In genomic region chr4:53144571-53144970, GRCm38 (mm10) we compare ENCODE assay signal across 21 mouse cellular contexts. TPM values are rescaled to one million over a fixed set of nuclear protein-coding genes. Genes with fewer than 3 reads are reported as not detected.
A peak's percentile ranks its signal among the peaks of the same experiment; 100 is the strongest.
DNase-seq lines count a peak whose midpoint lies in the region; ATAC-seq lines count a peak whose summit lies in the region.
"Had no signal": no experiment of that assay in that cellular context is flagged by ENCODE, and none has a peak within 500 bp of the region (broad histone marks: within the 10 kb centered on the region; RNA-seq: fewer than 3 reads in every experiment).

No protein-coding gene starts in this region.

- no peak overlapping the region for H3K4me2 ChIP-seq in hindbrain, embryonic 16.5 days (ENCODE audit: low read length)
- H3K4me2 ChIP-seq in hindbrain, embryonic 13.5 days, result no peak overlapping the region
- H3K4me2 ChIP-seq in liver, embryonic 15.5 days, result peak overlapping the region; percentile 10; the same call in 1 of the 2 replicates
- H3K4me2 ChIP-seq: hindbrain, embryonic 15.5 days; limb, embryonic 15.5 days; midbrain, embryonic 13.5 days had no signal

- 61% methylated on average over 10 of the region's 10 CpGs for WGBS in hindbrain, embryonic 16.5 days
- 64% methylated on average over 10 of the region's 10 CpGs for WGBS in hindbrain, embryonic 13.5 days
- WGBS in liver, embryonic 15.5 days (ENCODE audit: insufficient replicate concordance), result 73% methylated on average over 10 of the region's 10 CpGs

- no peaks in the 10 kb centered on the region for H3K36me3 ChIP-seq in hindbrain, embryonic 16.5 days (ENCODE audit: control insufficient read depth, insufficient read depth, low read length)
- H3K36me3 ChIP-seq in hindbrain, embryonic 13.5 days, result no peaks in the 10 kb centered on the region
- no peaks in the 10 kb centered on the region for H3K36me3 ChIP-seq in liver, embryonic 15.5 days (replicated peaks)
- H3K36me3 ChIP-seq: heart, embryonic 13.5 days; hindbrain, embryonic 15.5 days; midbrain, embryonic 13.5 days had no signal

- H3K27me3 ChIP-seq in hindbrain, embryonic 16.5 days (replicated peaks; ENCODE audit: control insufficient read depth, insufficient read depth, low read length), result no peaks in the 10 kb centered on the region
- no peaks in the 10 kb centered on the region for H3K27me3 ChIP-seq in hindbrain, embryonic 13.5 days
- H3K27me3 ChIP-seq in liver, embryonic 15.5 days, result no peaks in the 10 kb centered on the region
- H3K27me3 ChIP-seq: CH12.LX; heart, embryonic 13.5 days; hindbrain, embryonic 15.5 days; limb, embryonic 15.5 days; midbrain, embryonic 13.5 days had no signal

- 0 out of 2 replicates have a peak, but pooled peaks have one; percentile 60 for ATAC-seq in hindbrain, embryonic 16.5 days
- ATAC-seq in hindbrain, embryonic 13.5 days (ENCODE audit: low FRiP score), result no peak
- ATAC-seq in liver, embryonic 15.5 days (ENCODE audit: insufficient read depth), result no peak
- ATAC-seq: forebrain, embryonic 16.5 days; lung, postnatal 0 days; midbrain, embryonic 13.5 days had no signal

- no peak overlapping the region for H3K4me3 ChIP-seq in hindbrain, embryonic 16.5 days (ENCODE audit: low read length)
- H3K4me3 ChIP-seq in hindbrain, embryonic 13.5 days, result no peak overlapping the region
- no peak overlapping the region for H3K4me3 ChIP-seq in liver, embryonic 15.5 days (replicated peaks)
- H3K4me3 ChIP-seq: gastrocnemius, adult 2 months; heart, embryonic 13.5 days; hindbrain, embryonic 15.5 days; limb, embryonic 15.5 days; midbrain, embryonic 13.5 days had no signal

- H3K27ac ChIP-seq in hindbrain, embryonic 16.5 days (ENCODE audit: low read depth, low read length), result no peak overlapping the region
- H3K27ac ChIP-seq in hindbrain, embryonic 13.5 days, result no peak overlapping the region
- H3K27ac ChIP-seq in liver, embryonic 15.5 days (replicated peaks), result peak overlapping the region; percentile 33; the same call in 1 of the 2 replicates
- H3K27ac ChIP-seq: gastrocnemius, adult 2 months; heart, embryonic 13.5 days; hindbrain, embryonic 15.5 days; limb, embryonic 15.5 days; midbrain, embryonic 13.5 days had no signal

- peak; percentile 83 for DNase-seq in cerebellum, adult 11 months
- DNase-seq in cerebellum, postnatal 10 days, result peak; percentile 53 to 67
- no peak for DNase-seq in embryo, embryonic 11 days
- no peak for DNase-seq in left cerebral cortex, adult 18-20 months (ENCODE audit: low spot score in 2 of 2)
- DNase-seq in left cerebral cortex, adult 11 months (ENCODE audit: low spot score), result no peak
- DNase-seq: adrenal gland, postnatal 14 days; gastrocnemius, adult 2 months; kidney, adult 11 months; kidney, postnatal 14 days; right cerebral cortex, postnatal 25 days; thymus, postnatal 36 days had no signal

- no peaks in the 10 kb centered on the region for H3K9me3 ChIP-seq in hindbrain, embryonic 16.5 days (ENCODE audit: control insufficient read depth, low read length)
- H3K9me3 ChIP-seq in hindbrain, embryonic 13.5 days, result no peaks in the 10 kb centered on the region
- H3K9me3 ChIP-seq in liver, embryonic 15.5 days (replicated peaks), result no peaks in the 10 kb centered on the region
- H3K9me3 ChIP-seq: heart, embryonic 13.5 days; hindbrain, embryonic 15.5 days; limb, embryonic 15.5 days; midbrain, embryonic 13.5 days had no signal

- H3K4me1 ChIP-seq in hindbrain, embryonic 16.5 days (ENCODE audit: control insufficient read depth, insufficient read depth, low read depth, low read length), result peaks cover 4% of the 10 kb centered on the region; the same call in 1 of the 2 replicates
- H3K4me1 ChIP-seq in hindbrain, embryonic 13.5 days (replicated peaks), result peaks cover 19% of the 10 kb centered on the region
- peaks cover 42% of the 10 kb centered on the region for H3K4me1 ChIP-seq in liver, embryonic 15.5 days (replicated peaks)
- H3K4me1 ChIP-seq: limb, embryonic 15.5 days had no signal

- H3K9ac ChIP-seq in hindbrain, embryonic 16.5 days (ENCODE audit: low read depth, low read length), result no peak overlapping the region
- H3K9ac ChIP-seq in hindbrain, embryonic 13.5 days, result no peak overlapping the region
- no peak overlapping the region for H3K9ac ChIP-seq in liver, embryonic 15.5 days
- H3K9ac ChIP-seq: hindbrain, embryonic 15.5 days; limb, embryonic 15.5 days; midbrain, embryonic 13.5 days had no signal

RNA-seq across cellular contexts. Expression of gene Abca1, which starts 15.1 kb away (rescaled TPM):
- polyA plus RNA-seq in hindbrain, embryonic 16.5 days (2015; fragmentation: Nextera tagmentation; extraction: Ambion mirVana), result 9.4 and 10.0 TPM in 2 replicates
- 10.0 and 10.3 TPM in 2 replicates for polyA plus RNA-seq in hindbrain, embryonic 13.5 days (2015; fragmentation: Nextera tagmentation; extraction: Ambion mirVana)
- 11.5 and 14.8 TPM in 2 replicates for polyA plus RNA-seq in liver, embryonic 15.5 days (2015; fragmentation: Nextera tagmentation; extraction: Ambion mirVana)
- 10 to 100 TPM; 13.6 to 14.7 TPM for total RNA-seq in left cerebral cortex, adult 18-20 months (2021)

Comparison
In these comparisons a context has a peak if more than half of its experiments do, and no peak if none do; other contexts are left out.
1. DNase-seq: peak in cerebellum, adult 11 months (single experiment) and cerebellum, postnatal 10 days (2 of 2); none in embryo, embryonic 11 days (single experiment), left cerebral cortex, adult 18-20 months (0 of 2) and left cerebral cortex, adult 11 months (single experiment).